Mouse (Mus musculus) adrenal gland (tissue): ENCODE measurements around the gene Sgms1.

Source experiments
- intact Hi-C: fragments of 180-260 bp; cut with DNase I; formaldehyde crosslinking; loops from one replicate; pipeline ENCODE4 v1.15.1; 2025

The Sgms1 gene

GRCm38 (mm10) chr19:32302835-32303381 lies 86.6 kb downstream of the Sgms1 start:
- intact Hi-C loops, result no loop called here

GRCm38 (mm10) chr19:32301568-32301967 lies 87.9 kb downstream of the Sgms1 start:
- intact Hi-C loops, result no loop called here

GRCm38 (mm10) chr19:32298221-32298620 lies 91.3 kb downstream of the Sgms1 start:
- intact Hi-C loops, result no loop called here

- intact Hi-C loops, result no loop called here
Observed at GRCm38 (mm10) chr19:32296863-32297262, 92.7 kb downstream of the Sgms1 start.

GRCm38 (mm10) chr19:32295581-32295980 lies 93.9 kb downstream of the Sgms1 start:
- intact Hi-C loops, result no loop called here

GRCm38 (mm10) chr19:32292782-32293776 lies 96.4 kb downstream of the Sgms1 start:
- intact Hi-C loops, result no loop called here

GRCm38 (mm10) chr19:32292067-32292739 lies 97.3 kb downstream of the Sgms1 start:
- intact Hi-C loops, result no loop called here

GRCm38 (mm10) chr19:32291130-32291529 lies 98.4 kb downstream of the Sgms1 start:
- intact Hi-C loops, result no loop called here

- intact Hi-C loops, result loop anchor here (1.0 kb wide), 1 partner anchor 28 kb away; no protein-coding TSS in a partner anchor
Observed at GRCm38 (mm10) chr19:32288895-32289294, 100.6 kb downstream of the Sgms1 start.

- intact Hi-C loops, result no loop called here
Observed at GRCm38 (mm10) chr19:32287839-32288238, 101.7 kb downstream of the Sgms1 start.

- intact Hi-C loops, result no loop called here
Observed at GRCm38 (mm10) chr19:32285455-32285831, 104.1 kb downstream of the Sgms1 start.

- intact Hi-C loops, result no loop called here
Observed at GRCm38 (mm10) chr19:32284681-32285454, 104.6 kb downstream of the Sgms1 start.

GRCm38 (mm10) chr19:32281917-32282316 lies 107.6 kb downstream of the Sgms1 start:
- intact Hi-C loops, result no loop called here

GRCm38 (mm10) chr19:32280380-32280779 lies 109.1 kb downstream of the Sgms1 start:
- intact Hi-C loops, result no loop called here

- intact Hi-C loops, result no loop called here
Observed at GRCm38 (mm10) chr19:32279400-32279799, 110.1 kb downstream of the Sgms1 start.

GRCm38 (mm10) chr19:32277869-32278268 lies 111.6 kb downstream of the Sgms1 start:
- intact Hi-C loops, result no loop called here

- intact Hi-C loops, result no loop called here
Observed at GRCm38 (mm10) chr19:32277287-32277686, 112.2 kb downstream of the Sgms1 start.

- intact Hi-C loops, result no loop called here
Observed at GRCm38 (mm10) chr19:32276817-32277216, 112.7 kb downstream of the Sgms1 start.

GRCm38 (mm10) chr19:32276263-32276662 lies 113.3 kb downstream of the Sgms1 start:
- intact Hi-C loops, result no loop called here

GRCm38 (mm10) chr19:32275068-32275925 lies 114.2 kb downstream of the Sgms1 start:
- intact Hi-C loops, result no loop called here
